Mouse (Mus musculus) spleen, adult 2 months (tissue): ENCODE data around the gene Aurkaip1. TPM values are rescaled to one million over a fixed set of nuclear protein-coding genes. Genes with fewer than 3 reads are reported as not detected.

ENCODE experiments used
- DNase-seq, 2 experiments: peaks; one replicate each; pipeline versions ENCODE4 v3.0.0 to v3.0.0-alpha.2; 2012 to 2021; ENCODE audit warnings: low spot score in 2 of 2, low read depth in 1 of 2
- H3K27ac ChIP-seq: fragments of 200-500 bp; 2 replicates; pipeline ENCODE4 v1.5.1; 2012; ENCODE audit warnings: low read length, inconsistent platforms; ENCODE audit not compliant: insufficient read depth
- H3K27me3 ChIP-seq: fragments of 200-500 bp; 2 replicates; pipeline ENCODE4 v1.6.1; 2012; ENCODE audit warnings: mild to moderate bottlenecking, moderate library complexity, low read length, inconsistent platforms; ENCODE audit not compliant: control insufficient read depth, insufficient read depth
- H3K36me3 ChIP-seq: fragments of 200-500 bp; 2 replicates; pipeline ENCODE4 v1.6.1; 2012; ENCODE audit warnings: mild to moderate bottlenecking, low read length, inconsistent platforms; ENCODE audit not compliant: control insufficient read depth, insufficient read depth
- H3K4me1 ChIP-seq: fragments of 200-500 bp; 2 replicates; pipeline ENCODE4 v1.6.1; 2011; ENCODE audit warnings: inconsistent platforms; ENCODE audit not compliant: control insufficient read depth, insufficient read depth, insufficient read length
- H3K4me3 ChIP-seq: fragments of 200-500 bp; 2 replicates; pipeline ENCODE4 v1.5.1; 2011; ENCODE audit warnings: mild to moderate bottlenecking, inconsistent platforms; ENCODE audit not compliant: insufficient read depth, insufficient read length; ENCODE audit errors: extremely low read depth
- CTCF ChIP-seq: fragments of 200-500 bp; IDR thresholded peaks from 2 replicates; pipeline ENCODE4 v1.5.1; 2011; ENCODE audit warnings: mild to moderate bottlenecking, inconsistent platforms; ENCODE audit not compliant: insufficient read depth, insufficient read length, insufficient replicate concordance; ENCODE audit errors: extremely low read depth
- POLR2A ChIP-seq: fragments of 200-500 bp; IDR thresholded peaks from 2 replicates; pipeline ENCODE4 v1.6.1; 2011; ENCODE audit warnings: low read depth, low read length, inconsistent platforms
- WGBS: fragments of 180-500 bp; shearing (Covaris S2); methylation state at CpG from one replicate; pipeline ENCODE4 v1.1.7; 2018; 5-methylcytosine and 5-hydroxymethylcytosine counted together
- polyA plus RNA-seq: library from polyadenylated mRNA; depleted of rRNA; stranded (reverse); fragments of >200 nt; gene quantifications from 2 replicates; pipeline ENCODE4 v1.2.3, GENCODE M21; 2012

Gene Aurkaip1
- polyA plus RNA-seq, 1 experiment: 88.7 TPM

DNA sequence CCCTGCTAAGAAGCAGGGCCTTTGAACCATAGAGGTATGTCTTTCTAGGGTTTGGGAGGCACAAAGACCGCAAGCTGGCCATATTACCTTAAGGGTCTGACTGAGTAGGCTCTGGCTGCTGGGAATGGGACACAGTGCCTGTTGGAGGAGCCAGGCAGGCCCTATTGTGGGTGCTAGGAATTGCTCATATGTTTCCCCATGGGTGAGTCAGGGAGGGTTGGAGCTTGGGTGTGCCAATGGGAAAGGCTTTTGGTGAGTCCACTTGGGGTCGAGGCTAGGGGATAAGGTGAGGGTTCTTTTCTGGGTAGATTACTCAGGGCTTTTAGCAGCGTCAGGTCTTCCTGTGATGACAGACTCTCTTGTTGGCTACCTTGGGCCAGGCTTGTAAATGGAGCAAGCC, 20.3 kb downstream of the Aurkaip1 start:
- no peak for TF ChIP-seq CTCF
- TF ChIP-seq POLR2A: no peak
- H3K36me3 ChIP-seq: peaks cover 12% of the 10 kb centered on the region
- no peak overlapping the region for H3K4me3 ChIP-seq
- WGBS: 95% methylated on average over 3 of the region's 3 CpGs
- H3K27ac ChIP-seq: no peak overlapping the region
- DNase-seq: no peak
- H3K4me1 ChIP-seq: peaks cover 16% of the 10 kb centered on the region; the same call in 1 of the 2 replicates
- H3K27me3 ChIP-seq: no peaks in the 10 kb centered on the region

DNA sequence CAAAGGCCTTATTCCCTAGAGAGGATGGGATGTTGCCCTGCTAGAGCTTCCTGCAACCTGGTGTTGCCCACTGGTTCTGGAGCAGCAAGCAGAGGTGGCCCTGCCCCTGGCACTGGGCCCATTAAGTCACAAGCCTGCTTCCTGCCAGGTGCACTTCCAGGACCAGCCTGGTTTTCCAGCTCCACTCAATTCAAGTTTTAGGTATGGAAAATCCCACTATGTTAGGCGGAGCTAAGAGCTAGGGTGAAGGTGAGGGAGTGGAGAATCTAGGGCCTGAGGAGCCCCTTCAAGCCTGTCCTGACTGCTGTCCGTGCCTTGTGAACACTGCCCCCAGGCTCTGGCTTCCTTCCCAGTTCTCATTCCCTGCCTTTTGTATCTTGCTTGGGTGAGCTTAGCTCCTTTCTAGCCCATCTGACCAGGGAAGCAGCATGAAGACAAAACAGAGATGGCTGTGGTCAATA, 20.9 kb downstream of the Aurkaip1 start:
- Histone ChIP-seq H3K36me3 (peaks cover 14% of the 10 kb centered on the region), H3K27ac (no peak overlapping the region), H3K27me3 (no peaks in the 10 kb centered on the region), H3K4me1 (peaks cover 12% of the 10 kb centered on the region; the same call in 1 of the 2 replicates), H3K4me3 (no peak overlapping the region)
- WGBS: 83% methylated on average over 2 of the region's 2 CpGs
- TF ChIP-seq POLR2A (no peak), CTCF (no peak)
- DNase-seq: no peak

DNA sequence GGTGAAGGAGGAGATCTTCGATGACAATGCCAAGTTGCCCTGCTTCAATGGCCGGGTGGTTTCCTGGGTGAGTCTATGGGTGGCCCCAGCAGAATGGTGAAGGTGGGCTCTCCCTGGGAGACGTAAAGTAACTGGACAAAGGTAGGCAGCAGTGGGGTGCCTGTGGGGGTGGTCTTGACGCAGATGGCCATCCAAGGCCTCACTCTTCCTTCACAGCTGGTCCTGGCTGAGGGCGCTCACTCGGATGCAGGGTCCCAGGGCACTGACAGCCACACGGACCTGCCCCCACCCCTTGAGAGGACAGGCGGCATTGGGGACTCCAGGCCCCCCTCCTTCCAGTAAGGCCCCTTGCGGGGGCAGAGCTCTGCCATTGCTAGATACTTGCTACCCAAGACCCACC, 22.3 kb downstream of the Aurkaip1 start:
- no peak for DNase-seq
- 93% methylated on average over 9 of the region's 9 CpGs for WGBS
- TF ChIP-seq POLR2A: no peak
- TF ChIP-seq CTCF: no peak

DNA sequence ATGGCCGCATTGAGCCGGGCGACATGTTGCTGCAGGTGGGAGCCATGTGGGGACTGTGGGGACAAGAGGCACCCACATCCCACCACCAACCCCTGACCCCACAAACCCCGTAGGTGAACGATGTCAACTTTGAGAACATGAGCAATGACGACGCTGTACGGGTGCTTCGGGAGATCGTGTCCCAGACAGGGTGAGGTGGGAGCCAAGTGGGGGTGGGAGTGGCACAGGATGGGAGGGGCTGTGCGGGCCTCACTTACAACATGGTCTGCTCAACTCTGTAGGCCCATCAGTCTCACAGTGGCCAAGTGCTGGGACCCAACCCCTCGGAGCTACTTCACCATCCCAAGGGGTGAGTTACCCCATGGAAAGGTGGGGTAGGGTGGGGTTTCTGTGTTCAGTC, 23.9 kb downstream of the Aurkaip1 start:
- 97% methylated on average over 12 of the region's 12 CpGs for WGBS
- TF ChIP-seq POLR2A: no peak
- TF ChIP-seq CTCF: no peak
- no peaks in the 10 kb centered on the region for H3K27me3 ChIP-seq
- no peak overlapping the region for H3K4me3 ChIP-seq
- DNase-seq: no peak
- no peaks in the 10 kb centered on the region; the same call in 1 of the 2 replicates for H3K4me1 ChIP-seq
- peaks cover 18% of the 10 kb centered on the region for H3K36me3 ChIP-seq
- H3K27ac ChIP-seq: no peak overlapping the region

More for the DNA sequence above, 22.3 kb downstream of the Aurkaip1 start:
- H3K4me1 ChIP-seq: peaks cover 6% of the 10 kb centered on the region; the same call in 1 of the 2 replicates
- H3K27me3 ChIP-seq: no peaks in the 10 kb centered on the region
- H3K36me3 ChIP-seq: peaks cover 15% of the 10 kb centered on the region
- no peak overlapping the region for H3K27ac ChIP-seq
- H3K4me3 ChIP-seq: no peak overlapping the region

DNA sequence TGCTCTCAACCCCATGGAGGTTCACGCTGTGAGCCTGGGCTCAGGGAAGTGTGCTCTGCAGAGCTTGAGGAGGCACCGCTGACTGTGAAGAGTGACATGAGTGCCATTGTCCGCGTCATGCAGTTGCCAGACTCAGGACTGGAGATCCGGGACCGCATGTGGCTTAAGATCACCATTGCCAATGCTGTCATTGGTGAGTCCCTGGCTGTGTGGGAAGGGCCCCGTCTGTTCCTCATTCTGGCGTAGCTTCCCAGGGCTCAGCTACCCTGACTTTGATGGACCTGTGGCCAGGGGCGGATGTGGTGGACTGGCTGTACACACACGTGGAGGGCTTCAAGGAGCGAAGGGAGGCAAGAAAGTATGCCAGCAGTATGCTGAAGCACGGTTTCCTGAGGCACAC, 25.0 kb downstream of the Aurkaip1 start:
- no peak for DNase-seq
- peaks cover 18% of the 10 kb centered on the region for H3K36me3 ChIP-seq
- TF ChIP-seq POLR2A (no peak), CTCF (no peak)
- no peaks in the 10 kb centered on the region for H3K27me3 ChIP-seq
- WGBS: 92% methylated on average over 12 of the region's 12 CpGs
- no peaks in the 10 kb centered on the region for H3K4me1 ChIP-seq
- H3K27ac ChIP-seq: no peak overlapping the region
- no peak overlapping the region for H3K4me3 ChIP-seq

DNA sequence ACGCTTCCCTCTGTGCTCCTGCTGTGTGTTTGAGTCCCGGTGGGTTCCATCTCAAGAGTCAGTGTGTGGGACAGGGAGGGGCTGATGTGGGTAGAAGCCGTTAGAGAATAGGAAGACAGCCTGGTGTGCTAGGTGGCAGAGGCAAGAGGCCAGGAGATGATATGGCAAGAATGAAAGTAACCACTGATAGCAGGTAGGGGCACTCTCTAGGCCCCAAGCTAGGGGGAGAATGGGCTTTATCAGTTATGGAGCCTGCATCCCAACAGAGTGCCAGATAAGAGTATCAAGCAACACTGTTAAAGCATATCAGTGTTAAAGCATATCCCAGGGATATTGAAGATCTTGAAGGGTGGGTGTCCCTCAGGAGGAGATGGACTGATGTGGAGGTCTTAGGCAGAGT, 25.8 kb downstream of the Aurkaip1 start:
- no peak for DNase-seq
- WGBS: 79% methylated on average over 3 of the region's 3 CpGs
- H3K4me3 ChIP-seq: no peak overlapping the region
- TF ChIP-seq POLR2A: no peak
- no peaks in the 10 kb centered on the region for H3K27me3 ChIP-seq
- no peak overlapping the region for H3K27ac ChIP-seq
- no peaks in the 10 kb centered on the region for H3K4me1 ChIP-seq
- peaks cover 18% of the 10 kb centered on the region for H3K36me3 ChIP-seq

DNA sequence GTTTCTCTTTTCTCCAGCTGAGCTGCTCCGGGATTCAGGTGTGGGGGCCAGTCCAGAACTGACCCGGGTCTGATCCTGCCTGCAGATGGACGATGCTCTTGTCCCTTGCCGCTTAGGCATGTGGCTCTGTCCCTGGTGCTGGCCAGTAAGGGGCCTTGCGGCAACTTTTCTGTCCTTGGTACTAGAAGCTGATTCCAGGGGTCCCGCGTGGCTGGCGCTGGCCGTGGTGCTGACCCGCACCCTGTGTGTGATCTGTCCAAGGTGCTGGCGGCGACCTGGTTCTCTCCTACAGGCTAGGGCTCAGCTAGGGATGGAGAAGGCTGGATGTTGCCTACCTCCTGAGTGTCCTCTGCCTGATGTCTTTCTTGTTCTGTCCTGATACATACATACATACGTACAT, 28.2 kb downstream of the Aurkaip1 start:
- no peaks in the 10 kb centered on the region for H3K4me1 ChIP-seq
- no peak for TF ChIP-seq CTCF
- no peak for TF ChIP-seq POLR2A
- H3K27ac ChIP-seq: no peak overlapping the region
- DNase-seq: no peak
- H3K36me3 ChIP-seq: peaks cover 18% of the 10 kb centered on the region
- 58% methylated on average over 13 of the region's 13 CpGs for WGBS
- no peak overlapping the region for H3K4me3 ChIP-seq
- no peaks in the 10 kb centered on the region for H3K27me3 ChIP-seq
